Mouse (Mus musculus) embryo, embryonic 11.5 days (tissue): ENCODE data around the gene Bola3.

Experiments used
- DNase-seq: peaks from one replicate; pipeline ENCODE4 v3.0.0-alpha.2; 2012; ENCODE audit warnings: low read depth, low spot score

Gene Bola3

GRCm38 (mm10) chr6:83394122-83394521, 45.2 kb downstream of the Bola3 start:
- no peak for DNase-seq

- DNase-seq, result no peak
Measured at GRCm38 (mm10) chr6:83395544-83396229, 46.7 kb downstream of the Bola3 start.

- DNase-seq, result no peak
Measured at GRCm38 (mm10) chr6:83396711-83397110, 47.8 kb downstream of the Bola3 start.

- DNase-seq, result no peak
Measured at GRCm38 (mm10) chr6:83397728-83398127, 48.8 kb downstream of the Bola3 start.

GRCm38 (mm10) chr6:83399790-83400189, 50.8 kb downstream of the Bola3 start:
- no peak for DNase-seq

- DNase-seq, result no peak
Measured at GRCm38 (mm10) chr6:83403481-83403880, 54.5 kb downstream of the Bola3 start.

- no peak for DNase-seq
Measured at GRCm38 (mm10) chr6:83404571-83404970, 55.6 kb downstream of the Bola3 start.

- no peak for DNase-seq
Measured at GRCm38 (mm10) chr6:83405511-83406064, 56.6 kb downstream of the Bola3 start.

- DNase-seq, result no peak
Measured at GRCm38 (mm10) chr6:83408510-83408909, 59.6 kb downstream of the Bola3 start.
